Mouse (Mus musculus) megakaryocyte, embryonic 14.5 days (primary cell): ENCODE data around the gene Scube2.

Experiments
- FLI1 ChIP-seq: IDR thresholded peaks from 2 replicates; pipeline ENCODE4 v1.6.1; 2012; ENCODE audit warnings: low read length, inconsistent platforms, mixed read lengths
- GATA1 ChIP-seq: IDR thresholded peaks from 3 replicates; pipeline ENCODE4 v1.6.1; 2012; ENCODE audit warnings: mixed read lengths, low read length, inconsistent platforms, borderline replicate concordance

GRCm38 (mm10) chr7:109764009-109764408, 101.5 kb downstream of the Scube2 start:
- TF ChIP-seq FLI1 (no peak), GATA1 (no peak)
